Mouse (Mus musculus) heart, postnatal 36 days (tissue): ENCODE measurements around the gene Il3ra. TPM values are rescaled to one million over a fixed set of nuclear protein-coding genes. Genes with fewer than 3 reads are reported as not detected.

Experiments
- DNase-seq, 2 experiments: peaks; one replicate each; pipeline ENCODE4 v3.0.0; 2021 to 2022
- intact Hi-C: fragments of 180-260 bp; cut with DNase I; formaldehyde crosslinking; loops from one replicate; pipeline ENCODE4 v1.15.1; 2025
- total RNA-seq, 2 experiments: library from RNA; stranded (reverse); gene quantifications; 2 replicates each; pipeline ENCODE4 v1.2.3; 2021

Gene Il3ra
- 1 to 10 TPM; 4.2 to 4.8 TPM for total RNA-seq

GRCm38 (mm10) chr14:14345948-14346812 lies at the start of gene Il3ra:
TSS of gene Il3ra (plus strand) at chr14:14346275.
- intact Hi-C loops = loop anchor here (5.0 kb wide), 4 partner anchors 286 to 516 kb away; partner anchors contain the start of gene Slc4a7
- peak; percentile 72 to 78 for DNase-seq

GRCm38 (mm10) chr14:14308938-14309337 lies 37.1 kb upstream of the Il3ra start:
- DNase-seq = no peak
- intact Hi-C loops = no loop called here

GRCm38 (mm10) chr14:14309416-14309815 lies 36.7 kb upstream of the Il3ra start:
- DNase-seq = no peak

GRCm38 (mm10) chr14:14322528-14322927 lies 23.5 kb upstream of the Il3ra start, which contains the start of gene Olfr31:
TSS of gene Olfr31 (plus strand) at chr14:14322828.
- no peak for DNase-seq
- intact Hi-C loops = no loop called here

More at GRCm38 (mm10) chr14:14309416-14309815, 36.7 kb upstream of the Il3ra start:
- intact Hi-C loops = no loop called here

- intact Hi-C loops = loop anchor here (5.0 kb wide), 4 partner anchors 287 to 517 kb away; partner anchors contain the start of gene Slc4a7
- peak; percentile 88 to 89 for DNase-seq
Measured at GRCm38 (mm10) chr14:14345113-14345871, 783 bp upstream of the Il3ra start.

GRCm38 (mm10) chr14:14346813-14347100 lies 682 bp downstream of the Il3ra start:
- no peak for DNase-seq
- intact Hi-C loops = loop anchor here (5.0 kb wide), 4 partner anchors 286 to 516 kb away; partner anchors contain the start of gene Slc4a7

GRCm38 (mm10) chr14:14347151-14347835 lies 1.2 kb downstream of the Il3ra start:
- intact Hi-C loops = loop anchor here (5.0 kb wide), 4 partner anchors 285 to 515 kb away; partner anchors contain the start of gene Slc4a7
- peak in 1 of 2 experiments; percentile 13 for DNase-seq

- DNase-seq = no peak
Measured at GRCm38 (mm10) chr14:14347836-14348621, 2.0 kb downstream of the Il3ra start.

GRCm38 (mm10) chr14:14348674-14349401 lies 2.8 kb downstream of the Il3ra start:
- no peak for DNase-seq
- intact Hi-C loops = loop anchor here (5.0 kb wide), 4 partner anchors 283 to 513 kb away; partner anchors contain the start of gene Slc4a7

More at GRCm38 (mm10) chr14:14347836-14348621, 2.0 kb downstream of the Il3ra start:
- intact Hi-C loops = loop anchor here (5.0 kb wide), 4 partner anchors 284 to 514 kb away; partner anchors contain the start of gene Slc4a7

- DNase-seq = no peak
Measured at GRCm38 (mm10) chr14:14349485-14350262, 3.6 kb downstream of the Il3ra start.

GRCm38 (mm10) chr14:14350263-14351147 lies 4.4 kb downstream of the Il3ra start:
- no peak for DNase-seq
- intact Hi-C loops = no loop called here

More at GRCm38 (mm10) chr14:14349485-14350262, 3.6 kb downstream of the Il3ra start:
- intact Hi-C loops = loop anchor here (5.0 kb wide), 4 partner anchors 283 to 513 kb away; partner anchors contain the start of gene Slc4a7

- intact Hi-C loops = no loop called here
- no peak for DNase-seq
Measured at GRCm38 (mm10) chr14:14351148-14351455, 5.0 kb downstream of the Il3ra start.

- intact Hi-C loops = no loop called here
- no peak for DNase-seq
Measured at GRCm38 (mm10) chr14:14351721-14352590, 5.9 kb downstream of the Il3ra start.

GRCm38 (mm10) chr14:14352606-14353005 lies 6.5 kb downstream of the Il3ra start:
- intact Hi-C loops = no loop called here
- DNase-seq = no peak

- intact Hi-C loops = no loop called here
- DNase-seq = no peak
Measured at GRCm38 (mm10) chr14:14353081-14353732, 7.1 kb downstream of the Il3ra start.
